In the genomic region with DNA sequence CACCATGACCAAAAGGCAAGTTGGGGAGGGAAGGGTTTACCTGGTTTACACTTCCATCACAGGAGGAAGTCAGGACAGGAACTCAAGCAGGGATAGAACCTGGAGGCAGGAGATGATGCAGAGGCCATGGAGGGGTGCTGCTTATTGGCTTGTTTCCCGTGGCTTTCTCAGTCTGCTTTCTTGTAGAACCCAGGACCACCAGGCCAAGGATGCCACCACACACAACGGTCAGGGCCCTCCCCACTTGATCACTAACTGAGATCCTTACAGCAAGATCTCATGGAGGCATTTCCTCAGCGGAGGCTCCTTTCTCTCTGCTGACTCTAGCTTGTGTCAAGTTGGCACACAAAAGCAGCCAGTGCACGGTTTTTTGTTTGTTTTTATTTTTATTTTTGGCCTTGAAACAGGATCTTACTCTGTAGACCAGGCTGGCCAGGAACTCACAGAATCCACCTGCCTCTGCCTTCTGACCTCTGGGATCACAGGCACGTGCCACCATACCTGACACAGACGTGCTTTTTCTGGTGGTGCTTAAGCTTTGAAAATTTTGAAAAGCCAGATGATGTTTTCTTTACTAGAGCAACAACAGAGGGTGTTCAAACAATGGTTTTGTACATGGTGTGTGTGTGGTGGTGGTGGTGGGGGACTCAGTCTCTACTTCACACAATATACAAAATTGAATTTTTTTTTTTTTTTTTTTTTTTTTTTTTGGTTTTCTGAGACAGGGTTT, we compare ENCODE assay signal across 7 mouse cellular contexts. TPM values are rescaled to one million over a fixed set of nuclear protein-coding genes. Genes with fewer than 3 reads are reported as not detected.
DNase-seq lines count a peak whose midpoint lies in the region; ATAC-seq and TF ChIP-seq lines count a peak whose summit lies in the region.

Gene Mpp3, minus strand, starts transcription at position 375 of the 730 bp plus-strand sequence.

- TF ChIP-seq CTCF in hindbrain, postnatal 0 days (IDR thresholded peaks at IDR 0.05; ENCODE audit: low read depth) = no peak

- peaks cover 11% of the 10 kb centered on the region for H3K4me1 ChIP-seq in forebrain, embryonic 11.5 days (replicated peaks; ENCODE audit: control insufficient read depth, insufficient read depth, low read length)
- peaks cover 4% of the 10 kb centered on the region; the same call in 1 of the 2 replicates for H3K4me1 ChIP-seq in hindbrain, postnatal 0 days (ENCODE audit: insufficient read depth, low read length)
- H3K4me1 ChIP-seq in midbrain, embryonic 12.5 days = peaks cover 31% of the 10 kb centered on the region

- peak within 1 kb of the TSS; percentile 84 for H3K4me2 ChIP-seq in forebrain, embryonic 11.5 days (ENCODE audit: low read depth, low read length, severe bottlenecking)
- peak within 1 kb of the TSS; percentile 79 for H3K4me2 ChIP-seq in hindbrain, postnatal 0 days (ENCODE audit: low read depth, low read length)
- peak within 1 kb of the TSS; percentile 83 for H3K4me2 ChIP-seq in midbrain, embryonic 12.5 days (replicated peaks)

- 76% methylated on average over 6 of the region's 6 CpGs for WGBS in forebrain, embryonic 11.5 days
- WGBS in hindbrain, postnatal 0 days = 64% methylated on average over 6 of the region's 6 CpGs
- WGBS in midbrain, embryonic 12.5 days = 74% methylated on average over 6 of the region's 6 CpGs

- no peaks in the 10 kb centered on the region for H3K9me3 ChIP-seq in forebrain, embryonic 11.5 days (ENCODE audit: control insufficient read depth, low read length)
- no peaks in the 10 kb centered on the region for H3K9me3 ChIP-seq in hindbrain, postnatal 0 days (ENCODE audit: low read length)
- H3K9me3 ChIP-seq in midbrain, embryonic 12.5 days = no peaks in the 10 kb centered on the region

- no peaks in the 10 kb centered on the region for H3K36me3 ChIP-seq in forebrain, embryonic 11.5 days (ENCODE audit: control insufficient read depth, insufficient read depth, low read length)
- H3K36me3 ChIP-seq in hindbrain, postnatal 0 days (ENCODE audit: insufficient read depth, low read length) = no peaks in the 10 kb centered on the region
- no peaks in the 10 kb centered on the region for H3K36me3 ChIP-seq in midbrain, embryonic 12.5 days

- DNase-seq in layer of hippocampus, adult 8-10 months (ENCODE audit: low spot score in 2 of 2) = no peak
- DNase-seq in layer of hippocampus, adult 9-10 months (ENCODE audit: low spot score) = no peak
- DNase-seq in forebrain, embryonic 11.5 days (ENCODE audit: low spot score) = no peak
- no peak for DNase-seq in hindbrain, postnatal 0 days (ENCODE audit: low spot score)
- no peak for DNase-seq in kidney, adult 9 months

- peak within 1 kb of the TSS; percentile 83 for H3K27ac ChIP-seq in forebrain, embryonic 11.5 days (ENCODE audit: low read depth, low read length)
- H3K27ac ChIP-seq in hindbrain, postnatal 0 days = peak within 1 kb of the TSS; percentile 82
- H3K27ac ChIP-seq in midbrain, embryonic 12.5 days (replicated peaks) = peak within 1 kb of the TSS; percentile 91

- peak within 1 kb of the TSS; percentile 83 for H3K9ac ChIP-seq in forebrain, embryonic 11.5 days (ENCODE audit: low read length)
- H3K9ac ChIP-seq in hindbrain, postnatal 0 days (replicated peaks; ENCODE audit: low read length) = peak within 1 kb of the TSS; percentile 76; the same call in 1 of the 2 replicates
- H3K9ac ChIP-seq in midbrain, embryonic 12.5 days (replicated peaks) = peak within 1 kb of the TSS; percentile 74

- ATAC-seq in forebrain, embryonic 11.5 days (replicated peaks; ENCODE audit: low FRiP score) = no peak
- ATAC-seq in hindbrain, postnatal 0 days = no peak
- ATAC-seq in midbrain, embryonic 12.5 days (ENCODE audit: low FRiP score, low read depth) = no peak
- no peak for ATAC-seq in CD4-positive, CD25-positive, alpha-beta regulatory T cell, adult 4 months

- no peaks in the 10 kb centered on the region for H3K27me3 ChIP-seq in forebrain, embryonic 11.5 days (ENCODE audit: control insufficient read depth, insufficient read depth, low read length)
- no peaks in the 10 kb centered on the region for H3K27me3 ChIP-seq in hindbrain, postnatal 0 days (ENCODE audit: insufficient read depth, low read length)
- peaks cover 6% of the 10 kb centered on the region; the same call in 1 of the 2 replicates for H3K27me3 ChIP-seq in midbrain, embryonic 12.5 days

- H3K4me3 ChIP-seq in forebrain, embryonic 11.5 days (ENCODE audit: low read depth, low read length) = peak within 1 kb of the TSS; percentile 65
- peak within 1 kb of the TSS; percentile 68 for H3K4me3 ChIP-seq in hindbrain, postnatal 0 days (ENCODE audit: low read length)
- H3K4me3 ChIP-seq in midbrain, embryonic 12.5 days = peak within 1 kb of the TSS; percentile 72

RNA-seq across cellular contexts. Expression of gene Mpp3, which starts in this region (rescaled TPM):
- total RNA-seq in layer of hippocampus, adult 8-10 months (2022) = 100 to 1,000 TPM in 1 of 4 experiments, 10 to 100 TPM in 3; 88.8 to 102 (median 95.8) TPM
- polyA plus RNA-seq in forebrain, embryonic 11.5 days (2014; fragmentation: Nextera tagmentation; extraction: Ambion mirVana) = 22.1 and 24.1 TPM in 2 replicates
- total RNA-seq in hindbrain, postnatal 0 days (2014; rRNA removed) = 73.5 and 81.3 TPM in 2 replicates
- polyA plus RNA-seq in hindbrain, postnatal 0 days (2015; fragmentation: Nextera tagmentation; extraction: Ambion mirVana) = 53.8 and 54.1 TPM in 2 replicates
- polyA plus RNA-seq in midbrain, embryonic 12.5 days (2016; fragmentation: Nextera tagmentation; extraction: Ambion mirVana) = 32.1 and 33.2 TPM in 2 replicates
- polyA plus RNA-seq in CD4-positive, CD25-positive, alpha-beta regulatory T cell, adult 4 months (2017; shearing (Covaris generic)) = under 1 TPM in 1 of 2 experiments, not detected in 1; 0.42 TPM

Comparison
In these comparisons a context has a peak if more than half of its experiments do, and no peak if none do; other contexts are left out.
1. RNA of gene Mpp3 (polyA plus RNA-seq): 53.8 to 54.1 TPM in hindbrain, postnatal 0 days, 32.1 to 33.2 TPM in midbrain, embryonic 12.5 days and 22.1 to 24.1 TPM in forebrain, embryonic 11.5 days; 0.42 TPM in CD4-positive, CD25-positive, alpha-beta regulatory T cell, adult 4 months; every median in the first group is over 10 times any median in the second.
2. Peak in every context shown above with its lines, with median percentiles within 50 percentile points of each other: H3K27ac ChIP-seq, H3K4me2 ChIP-seq, H3K4me3 ChIP-seq and H3K9ac ChIP-seq.